Mouse (Mus musculus): ENCODE results near the gene Ccdc66.

Ccdc66 gene

DNA sequence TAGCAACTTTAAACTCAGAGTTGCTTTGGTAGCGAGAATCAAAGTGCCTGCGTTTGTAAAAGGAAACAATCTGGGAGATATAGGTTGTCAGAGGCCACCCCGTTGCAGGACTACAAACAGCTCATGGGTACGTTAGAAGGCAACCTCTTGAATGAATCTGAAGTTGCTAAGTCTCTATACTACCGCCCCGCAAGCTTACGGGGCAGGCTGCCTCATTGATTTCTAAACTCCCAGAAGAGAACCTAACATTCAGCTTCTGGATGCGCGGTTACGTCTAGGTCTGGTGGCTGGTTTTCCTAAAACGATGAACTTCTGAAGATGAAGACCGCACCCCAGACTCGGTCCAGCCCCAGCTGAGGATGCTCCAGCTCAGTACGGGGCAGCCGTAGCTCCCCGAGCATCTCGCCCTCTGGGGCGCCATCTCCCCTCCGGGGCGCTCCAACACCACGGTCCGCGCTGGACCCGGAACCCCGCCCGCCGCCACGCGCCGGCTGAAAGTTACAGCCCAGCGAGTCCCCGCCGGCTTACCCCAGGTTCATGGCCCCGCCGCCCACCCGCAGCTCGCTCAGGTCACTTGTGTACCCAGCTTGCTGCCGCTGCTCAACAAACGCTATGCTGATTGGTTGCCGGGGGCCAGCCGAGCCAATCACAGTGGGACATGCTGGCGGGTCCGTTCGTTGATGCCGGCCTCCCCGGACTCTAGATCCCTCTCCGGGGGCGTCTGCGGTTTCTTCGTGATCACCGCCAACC is at the start of gene Ccdc66:
Gene Ccdc66, minus strand, starts transcription at position 567 of the 750 bp plus-strand sequence.
- peak; percentile 92 to 95 for DNase-seq (ENCODE audit: low spot score in 2 of 2)

DNA sequence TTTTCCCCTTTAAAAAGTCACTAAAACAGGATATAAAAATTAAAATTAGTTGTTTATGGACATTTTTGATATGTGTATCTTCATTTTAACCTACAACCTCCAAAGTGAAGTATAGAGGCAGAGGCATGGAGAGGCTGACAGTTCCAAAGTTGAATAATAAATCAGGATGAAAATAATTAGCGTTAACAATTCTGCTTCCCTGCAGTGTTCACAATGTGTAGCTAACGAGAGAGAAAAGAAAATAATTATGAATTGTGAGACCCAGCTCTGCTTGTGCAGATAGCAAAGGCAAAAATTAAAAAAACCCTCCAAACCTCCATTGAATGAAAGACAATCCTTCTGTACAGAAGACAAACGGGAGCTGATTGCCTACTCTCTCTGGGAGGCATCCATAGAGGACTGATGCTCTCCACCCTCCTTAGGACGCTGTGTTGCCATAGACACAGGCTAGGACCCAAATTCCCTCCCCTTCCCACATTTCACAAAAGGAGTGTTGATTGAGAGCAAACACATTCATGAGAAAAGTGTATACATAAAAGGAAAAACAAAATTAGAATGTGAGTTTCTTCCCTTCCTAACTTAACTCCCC is 35.7 kb upstream of the Ccdc66 start:
- DNase-seq (ENCODE audit: low spot score in 2 of 2) = no peak

DNA sequence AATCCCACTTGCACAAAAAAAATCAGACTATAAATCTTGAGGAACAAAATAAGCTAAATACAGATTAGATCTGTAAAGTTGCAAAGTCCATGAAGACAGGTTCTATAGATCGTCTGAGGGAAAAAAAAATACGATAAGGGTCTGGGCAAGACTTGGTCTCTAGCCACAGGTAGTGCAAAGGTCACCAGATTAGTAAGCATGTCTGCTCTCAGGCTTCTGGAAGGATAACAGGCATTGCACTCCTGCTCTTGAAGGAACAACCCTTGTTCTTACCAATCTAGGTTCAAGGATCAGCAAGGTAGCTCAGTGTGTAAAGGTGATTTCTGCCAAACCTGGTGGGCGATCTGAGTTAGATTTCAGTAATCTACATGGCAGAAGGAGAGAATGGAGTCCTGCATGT is 28.2 kb upstream of the Ccdc66 start:
- no peak for DNase-seq (ENCODE audit: low spot score in 2 of 2)

GRCm38 (mm10) chr14:27524541-27524940 is 16.3 kb upstream of the Ccdc66 start:
- DNase-seq (ENCODE audit: low spot score in 2 of 2) = no peak

GRCm38 (mm10) chr14:27508644-27509301 is 513 bp upstream of the Ccdc66 start:
- DNase-seq (ENCODE audit: low spot score in 2 of 2) = no peak

DNA sequence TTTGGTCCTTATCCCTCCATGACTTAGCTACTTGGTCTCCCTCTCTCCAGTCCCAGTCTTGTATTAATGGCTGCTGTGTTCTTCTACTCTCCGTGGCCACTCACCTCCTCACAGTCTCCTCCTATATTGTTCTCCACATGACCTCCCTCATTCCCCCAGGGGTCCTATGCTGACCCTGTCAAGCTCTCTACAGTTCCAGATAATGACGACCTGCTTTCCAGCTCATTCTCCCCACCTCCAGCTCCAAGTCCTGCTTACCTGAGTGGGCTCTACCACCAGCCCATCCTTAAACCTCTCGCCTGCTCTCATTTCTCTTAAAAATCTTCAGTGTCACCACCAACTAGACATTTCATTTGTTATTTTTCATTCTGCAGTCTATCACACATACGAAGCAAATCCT is 7.2 kb downstream of the Ccdc66 start:
- no peak for DNase-seq (ENCODE audit: low spot score in 2 of 2)

DNA sequence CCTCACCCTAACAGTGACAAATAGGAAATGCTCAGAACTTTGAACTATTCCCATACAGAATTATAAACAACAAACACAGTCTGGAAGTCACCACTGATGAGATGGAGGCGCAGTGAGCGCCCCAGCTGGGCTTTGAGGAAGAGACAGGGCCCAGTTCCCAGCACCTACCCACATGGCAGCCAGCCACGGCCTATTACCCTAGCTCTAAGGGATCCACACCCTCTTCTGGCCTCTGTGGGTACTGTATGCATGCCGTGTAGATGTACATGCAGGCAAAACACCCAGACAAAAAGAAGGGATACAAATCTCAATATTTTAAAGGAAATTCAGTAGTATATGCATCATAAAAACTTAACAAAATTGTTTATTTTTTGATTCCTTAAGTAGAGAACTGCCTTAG is 14.7 kb downstream of the Ccdc66 start:
- no peak for DNase-seq (ENCODE audit: low spot score in 2 of 2)

- DNase-seq (ENCODE audit: low spot score in 2 of 2) = no peak
Observed at GRCm38 (mm10) chr14:27491399-27491798, 16.9 kb downstream of the Ccdc66 start.

- no peak for DNase-seq (ENCODE audit: low spot score in 2 of 2)
Observed at GRCm38 (mm10) chr14:27446963-27447362, 61.3 kb downstream of the Ccdc66 start.

GRCm38 (mm10) chr14:27444851-27445281 is 63.4 kb downstream of the Ccdc66 start:
- no peak for DNase-seq (ENCODE audit: low spot score in 2 of 2)

- no peak for DNase-seq (ENCODE audit: low spot score in 2 of 2)
Observed at GRCm38 (mm10) chr14:27440921-27441320, 67.3 kb downstream of the Ccdc66 start.

- DNase-seq (ENCODE audit: low spot score in 2 of 2) = no peak
Observed at GRCm38 (mm10) chr14:27436826-27437225, 71.4 kb downstream of the Ccdc66 start.

DNA sequence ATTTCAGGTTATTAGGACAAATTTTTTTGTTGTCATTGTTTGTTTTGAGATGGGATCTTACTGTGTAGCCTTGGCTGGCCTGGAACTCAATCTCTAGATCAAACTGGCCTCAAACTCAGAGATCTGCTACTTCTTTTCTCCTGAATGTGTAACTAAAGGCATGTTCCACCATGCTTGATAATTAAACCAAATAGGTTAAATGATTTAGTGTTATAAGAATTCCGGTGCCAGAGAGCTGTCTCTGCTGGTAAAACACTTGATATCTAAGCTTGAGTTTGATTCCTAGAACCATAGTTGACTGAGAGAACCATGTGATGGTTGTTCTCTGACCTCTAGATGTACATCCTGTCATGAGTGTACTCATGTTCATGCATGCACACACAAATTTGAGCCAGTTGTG is 72.1 kb downstream of the Ccdc66 start:
- DNase-seq (ENCODE audit: low spot score in 2 of 2) = no peak

DNA sequence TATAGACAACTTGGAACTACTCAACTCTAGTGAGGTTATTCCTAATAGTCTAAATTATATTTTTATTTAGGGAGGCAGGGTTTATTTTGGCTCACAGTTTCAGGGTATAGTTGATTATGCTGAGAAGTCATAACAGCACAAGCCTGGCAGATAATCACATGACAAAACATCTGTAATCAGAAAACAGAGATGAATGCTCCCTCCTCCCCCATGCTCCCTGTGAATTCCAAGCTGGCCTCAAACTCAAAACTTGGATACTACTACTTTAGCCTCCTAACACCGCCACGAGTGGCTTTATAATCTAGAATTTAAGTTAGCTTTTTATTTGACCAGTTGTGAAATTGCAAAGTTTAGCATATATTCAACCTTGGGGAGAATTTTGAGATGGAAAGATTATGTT is 76.2 kb downstream of the Ccdc66 start:
- no peak for DNase-seq (ENCODE audit: low spot score in 2 of 2)
